Mouse (Mus musculus) stomach, postnatal 0 days (tissue): ENCODE data around the gene Mafg. TPM values are rescaled to one million over a fixed set of nuclear protein-coding genes. Genes with fewer than 3 reads are reported as not detected.

Experiments
- ATAC-seq: fragments of 200-750 bp; cut with Nextera tagmentation; 2 replicates; pipeline ENCODE4 v1.8.0; 2017; ENCODE audit not compliant: low FRiP score, low TSS enrichment
- DNase-seq: peaks from one replicate; pipeline ENCODE4 v3.0.0-alpha.2; 2016; ENCODE audit warnings: low spot score
- H3K27ac ChIP-seq: fragments of 300-500 bp; sonication (generic); replicated peaks from 2 replicates; pipeline ENCODE4 v1.5.1; 2014; ENCODE audit warnings: mild to moderate bottlenecking, control low read depth
- H3K27me3 ChIP-seq: fragments of 300-500 bp; sonication (generic); 2 replicates; pipeline ENCODE4 v1.6.1; 2014; ENCODE audit warnings: low read length; ENCODE audit not compliant: control insufficient read depth, insufficient read depth
- H3K36me3 ChIP-seq: fragments of 300-500 bp; sonication (generic); 2 replicates; pipeline ENCODE4 v1.6.1; 2014; ENCODE audit warnings: low read length, mixed read lengths; ENCODE audit not compliant: control insufficient read depth, insufficient read depth
- H3K4me1 ChIP-seq: fragments of 300-500 bp; sonication (generic); replicated peaks from 2 replicates; pipeline ENCODE4 v1.6.1; 2014; ENCODE audit warnings: antibody characterized with exemption; ENCODE audit not compliant: control insufficient read depth, insufficient read depth
- H3K4me2 ChIP-seq: fragments of 300-500 bp; sonication (generic); replicated peaks from 2 replicates; pipeline ENCODE4 v1.6.1; 2014; ENCODE audit warnings: low read depth, mild to moderate bottlenecking, control low read depth, moderate library complexity
- H3K4me3 ChIP-seq: fragments of 300-500 bp; sonication (generic); 2 replicates; pipeline ENCODE4 v1.5.1; 2014; ENCODE audit warnings: low read depth, low read length, control low read depth
- H3K9ac ChIP-seq: fragments of 300-500 bp; sonication (generic); 2 replicates; pipeline ENCODE4 v1.6.1; 2014; ENCODE audit warnings: mild to moderate bottlenecking, low read length, control low read depth, mixed read lengths
- H3K9me3 ChIP-seq: fragments of 300-500 bp; sonication (generic); 2 replicates; pipeline ENCODE4 v1.6.1; 2016; ENCODE audit warnings: low read length; ENCODE audit not compliant: control insufficient read depth
- CTCF ChIP-seq: IDR thresholded peaks from 2 replicates; pipeline ENCODE4 v1.5.1; 2016; ENCODE audit warnings: antibody characterized with exemption, low read depth, mild to moderate bottlenecking, moderate library complexity
- EP300 ChIP-seq: optimal IDR thresholded peaks from 2 replicates; pipeline ENCODE3; 2016; ENCODE audit warnings: antibody characterized with exemption
- WGBS: fragments of 180-500 bp; shearing (Covaris S2); extraction: QIAGEN DNeasy Blood & Tissue Kit; methylation state at CpG from one replicate; pipeline ENCODE4 v1.1.7; 2014; 5-methylcytosine and 5-hydroxymethylcytosine counted together
- microRNA-seq: library from miRNA; unstranded; fragments of <30 nt; microRNA quantifications from one replicate; pipeline ENCODE4, GENCODE M21; 2016
- polyA plus RNA-seq: library from polyadenylated mRNA; unstranded; fragments of >200 nt; fragmentation: Nextera tagmentation; extraction: Ambion mirVana; gene quantifications from 2 replicates; pipeline ENCODE4 v1.2.1, GENCODE M21; 2015

The Mafg gene
- polyA plus RNA-seq, 1 experiment from 2014 or later: 21.3 TPM

GRCm38 (mm10) chr11:120578694-120579243, 54.6 kb downstream of the Mafg start:
- Histone ChIP-seq H3K4me2 (no peak overlapping the region), H3K9me3 (no peaks in the 10 kb centered on the region), H3K27ac (no peak overlapping the region), H3K4me1 (peaks cover 11% of the 10 kb centered on the region), H3K9ac (no peak overlapping the region), H3K4me3 (no peak overlapping the region), H3K36me3 (peaks cover 19% of the 10 kb centered on the region), H3K27me3 (no peaks in the 10 kb centered on the region)
- ATAC-seq: no peak
- no peak for TF ChIP-seq CTCF
- no peak for TF ChIP-seq EP300
- no peak for DNase-seq
- 75% methylated on average over 11 of the region's 11 CpGs for WGBS

GRCm38 (mm10) chr11:120578024-120578693, 55.2 kb downstream of the Mafg start:
- Histone ChIP-seq H3K36me3 (peaks cover 19% of the 10 kb centered on the region), H3K27ac (peak overlapping the region; percentile 24; the same call in 1 of the 2 replicates), H3K4me3 (no peak overlapping the region), H3K9ac (no peak overlapping the region), H3K9me3 (no peaks in the 10 kb centered on the region), H3K4me2 (no peak overlapping the region), H3K27me3 (no peaks in the 10 kb centered on the region), H3K4me1 (peaks cover 11% of the 10 kb centered on the region)
- no peak for DNase-seq
- TF ChIP-seq CTCF (no peak), EP300 (no peak)
- ATAC-seq: no peak
- 83% methylated on average over 10 of the region's 10 CpGs for WGBS

GRCm38 (mm10) chr11:120577211-120578023, 56.0 kb downstream of the Mafg start:
- Histone ChIP-seq H3K4me3 (no peak overlapping the region), H3K4me1 (peaks cover 11% of the 10 kb centered on the region), H3K27me3 (no peaks in the 10 kb centered on the region), H3K36me3 (peaks cover 19% of the 10 kb centered on the region), H3K9ac (no peak overlapping the region), H3K27ac (peak overlapping the region; percentile 24; the same call in 1 of the 2 replicates), H3K4me2 (no peak overlapping the region), H3K9me3 (no peaks in the 10 kb centered on the region)
- ATAC-seq (no peak), DNase-seq (no peak)
- 79% methylated on average over 7 of the region's 7 CpGs for WGBS
- TF ChIP-seq EP300 (no peak), CTCF (peak; percentile 70)

GRCm38 (mm10) chr11:120576365-120576981, 56.9 kb downstream of the Mafg start:
- ATAC-seq (no peak), DNase-seq (peak; percentile 61)
- Histone ChIP-seq H3K27ac (no peak overlapping the region), H3K4me3 (no peak overlapping the region), H3K4me2 (no peak overlapping the region), H3K9ac (no peak overlapping the region), H3K27me3 (no peaks in the 10 kb centered on the region), H3K9me3 (no peaks in the 10 kb centered on the region), H3K4me1 (peaks cover 8% of the 10 kb centered on the region), H3K36me3 (peaks cover 19% of the 10 kb centered on the region)
- TF ChIP-seq CTCF: no peak
- TF ChIP-seq EP300: no peak
- WGBS: 78% methylated on average over 3 of the region's 3 CpGs

GRCm38 (mm10) chr11:120575940-120576339, 57.5 kb downstream of the Mafg start:
- H3K27ac ChIP-seq: no peak overlapping the region
- no peak overlapping the region for H3K4me3 ChIP-seq
- no peaks in the 10 kb centered on the region for H3K9me3 ChIP-seq
- H3K4me1 ChIP-seq: peaks cover 8% of the 10 kb centered on the region
- no peak for TF ChIP-seq CTCF
- no peak for TF ChIP-seq EP300
- H3K4me2 ChIP-seq: no peak overlapping the region
- no peak for DNase-seq
- no peaks in the 10 kb centered on the region for H3K27me3 ChIP-seq
- H3K36me3 ChIP-seq: peaks cover 19% of the 10 kb centered on the region
- ATAC-seq: no peak
- no peak overlapping the region for H3K9ac ChIP-seq

Small RNAs within 50 kb of the gene (microRNA-seq; reads per million reads assigned to microRNA genes)
- not detected for gene Mir6936

Other genes starting within 250 kb of the Mafg start
- 15.7 and 17.9 TPM in 2 replicates for gene Nploc4, start 195.9 kb downstream of the Mafg start, polyA plus RNA-seq
- gene Tspan10, start 191.0 kb downstream of the Mafg start, polyA plus RNA-seq: not detected in 2 replicates
- 0.15 TPM in 1 of 2 replicates, not detected in the other for gene Pde6g, start 180.1 kb downstream of the Mafg start, polyA plus RNA-seq
- 18.2 and 19.8 TPM in 2 replicates for gene Oxld1, start 175.5 kb downstream of the Mafg start, polyA plus RNA-seq
- gene Ccdc137, start 175.5 kb downstream of the Mafg start, polyA plus RNA-seq: 13.3 and 18.2 TPM in 2 replicates
- gene Arl16, start 166.0 kb downstream of the Mafg start, polyA plus RNA-seq: 24.4 and 30.6 TPM in 2 replicates
- 133 and 134 TPM in 2 replicates for gene Mrpl12, start 149.0 kb downstream of the Mafg start, polyA plus RNA-seq
- 86.1 and 94.0 TPM in 2 replicates for gene Slc25a10, start 141.8 kb downstream of the Mafg start, polyA plus RNA-seq
- gene Gcgr, start 102.9 kb downstream of the Mafg start, polyA plus RNA-seq: 3.5 and 5.8 TPM in 2 replicates
- gene Mcrip1, start 83.9 kb downstream of the Mafg start, polyA plus RNA-seq: 113 and 115 TPM in 2 replicates
- not detected in 2 replicates for gene Ppp1r27, start 82.5 kb downstream of the Mafg start, polyA plus RNA-seq
- 858 and 892 TPM in 2 replicates for gene P4hb, start 60.3 kb downstream of the Mafg start, polyA plus RNA-seq
- gene Arhgdia, start 52.0 kb downstream of the Mafg start, polyA plus RNA-seq: 352 and 362 TPM in 2 replicates
- gene Alyref, start 35.2 kb downstream of the Mafg start, polyA plus RNA-seq: 213 TPM in 2 replicates
- gene Anapc11, start 35.2 kb downstream of the Mafg start, polyA plus RNA-seq: 121 and 126 TPM in 2 replicates
- 20.4 and 20.9 TPM in 2 replicates for gene Npb, start 25.1 kb downstream of the Mafg start, polyA plus RNA-seq
- gene Pcyt2, start 15.7 kb downstream of the Mafg start, polyA plus RNA-seq: 73.7 and 79.0 TPM in 2 replicates
- gene Sirt7, start 8.4 kb downstream of the Mafg start, polyA plus RNA-seq: 36.1 and 42.2 TPM in 2 replicates
- gene Pycr1, start 10.2 kb upstream of the Mafg start, polyA plus RNA-seq: 13.9 and 18.4 TPM in 2 replicates
- gene Myadml2, start 14.6 kb upstream of the Mafg start, polyA plus RNA-seq: 0.21 TPM in 1 of 2 replicates, not detected in the other
- gene Notum, start 27.6 kb upstream of the Mafg start, polyA plus RNA-seq: 1.4 and 2.7 TPM in 2 replicates
- gene Aspscr1, start 39.4 kb upstream of the Mafg start, polyA plus RNA-seq: 74.1 and 81.1 TPM in 2 replicates
- 123 and 127 TPM in 2 replicates for gene Cenpx, start 80.1 kb upstream of the Mafg start, polyA plus RNA-seq
- gene Lrrc45, start 80.3 kb upstream of the Mafg start, polyA plus RNA-seq: 18.7 and 20.4 TPM in 2 replicates
- 21.9 and 22.1 TPM in 2 replicates for gene Rac3, start 87.9 kb upstream of the Mafg start, polyA plus RNA-seq
- 56.3 and 58.4 TPM in 2 replicates for gene Dcxr, start 93.7 kb upstream of the Mafg start, polyA plus RNA-seq
- 129 and 160 TPM in 2 replicates for gene Cbr2, start 98.5 kb upstream of the Mafg start, polyA plus RNA-seq
- 3.0 and 3.1 TPM in 2 replicates for gene Hmga1b, start 129.2 kb upstream of the Mafg start, polyA plus RNA-seq
- gene Rfng, start 150.6 kb upstream of the Mafg start, polyA plus RNA-seq: 18.1 and 23.2 TPM in 2 replicates
- 94.5 and 98.6 TPM in 2 replicates for gene Gps1, start 150.7 kb upstream of the Mafg start, polyA plus RNA-seq
- gene Dus1l, start 162.8 kb upstream of the Mafg start, polyA plus RNA-seq: 39.8 and 42.4 TPM in 2 replicates
- 16.0 and 19.7 TPM in 2 replicates for gene Fasn, start 190.9 kb upstream of the Mafg start, polyA plus RNA-seq